Mouse (Mus musculus) testis, postnatal 10 days (tissue): Measurements from ENCODE around the gene Gse1.

Source experiments
- DNase-seq: peaks from one replicate; pipeline ENCODE4 v3.0.0; 2021; ENCODE audit warnings: low spot score

The Gse1 gene

GRCm38 (mm10) chr8:120454404-120454803, 226.1 kb downstream of the Gse1 start:
- no peak for DNase-seq

GRCm38 (mm10) chr8:120460375-120460774, 232.1 kb downstream of the Gse1 start:
- no peak for DNase-seq

GRCm38 (mm10) chr8:120462119-120462551, 233.9 kb downstream of the Gse1 start:
- DNase-seq: no peak

GRCm38 (mm10) chr8:120462611-120463010, 234.4 kb downstream of the Gse1 start:
- no peak for DNase-seq

- DNase-seq: no peak
Measured at GRCm38 (mm10) chr8:120463918-120464584, 235.8 kb downstream of the Gse1 start.

- DNase-seq: no peak
Measured at GRCm38 (mm10) chr8:120464585-120464937, 236.3 kb downstream of the Gse1 start.

GRCm38 (mm10) chr8:120465710-120466109, 237.5 kb downstream of the Gse1 start:
- DNase-seq: peak; percentile 80

GRCm38 (mm10) chr8:120466266-120466665, 238.0 kb downstream of the Gse1 start:
- no peak for DNase-seq

- no peak for DNase-seq
Measured at GRCm38 (mm10) chr8:120467598-120467997, 239.3 kb downstream of the Gse1 start.

- no peak for DNase-seq
Measured at GRCm38 (mm10) chr8:120470170-120470569, 241.9 kb downstream of the Gse1 start.

- DNase-seq: peak; percentile 68
Measured at GRCm38 (mm10) chr8:120471166-120471565, 242.9 kb downstream of the Gse1 start.

- no peak for DNase-seq
Measured at GRCm38 (mm10) chr8:120471752-120472151, 243.5 kb downstream of the Gse1 start.

GRCm38 (mm10) chr8:120472230-120472629, 244.0 kb downstream of the Gse1 start:
- no peak for DNase-seq

GRCm38 (mm10) chr8:120473729-120474364, 245.6 kb downstream of the Gse1 start:
- DNase-seq: no peak

- no peak for DNase-seq
Measured at GRCm38 (mm10) chr8:120474496-120475235, 246.4 kb downstream of the Gse1 start.

GRCm38 (mm10) chr8:120475462-120476201, 247.4 kb downstream of the Gse1 start:
- no peak for DNase-seq

GRCm38 (mm10) chr8:120476711-120477575, 248.7 kb downstream of the Gse1 start:
- DNase-seq: no peak

- no peak for DNase-seq
Measured at GRCm38 (mm10) chr8:120478754-120479153, 250.5 kb downstream of the Gse1 start.

GRCm38 (mm10) chr8:120479691-120480090, 251.4 kb downstream of the Gse1 start:
- DNase-seq: no peak

GRCm38 (mm10) chr8:120482015-120482689, 253.9 kb downstream of the Gse1 start:
- no peak for DNase-seq

- DNase-seq: no peak
Measured at GRCm38 (mm10) chr8:120484460-120484859, 256.2 kb downstream of the Gse1 start.
